Mouse (Mus musculus): ENCODE results near the gene Gen1. TPM values are rescaled to one million over a fixed set of nuclear protein-coding genes. Genes with fewer than 3 reads are reported as not detected.

The Gen1 gene
- polyA plus RNA-seq, 1 experiment from 2014 or later = 1.1 TPM

GRCm38 (mm10) chr12:11202476-11202875 is 63.1 kb downstream of the Gen1 start:
- H3K4me3 ChIP-seq (ENCODE audit: low read depth, low read length) = no peak overlapping the region
- no peaks in the 10 kb centered on the region for H3K27me3 ChIP-seq (ENCODE audit: control insufficient read depth, insufficient read depth, low read length)
- no peaks in the 10 kb centered on the region for H3K9me3 ChIP-seq (ENCODE audit: control insufficient read depth, low read length)
- H3K27ac ChIP-seq (ENCODE audit: low read depth, low read length) = no peak overlapping the region
- ATAC-seq (ENCODE audit: low read depth) = no peak
- H3K9ac ChIP-seq (replicated peaks; ENCODE audit: low read depth, low read length) = no peak overlapping the region
- no peak overlapping the region for H3K4me2 ChIP-seq (ENCODE audit: low read depth, low read length)
- no peaks in the 10 kb centered on the region for H3K4me1 ChIP-seq (ENCODE audit: control insufficient read depth, insufficient read depth, low read length)
- no peaks in the 10 kb centered on the region for H3K36me3 ChIP-seq (ENCODE audit: control insufficient read depth, insufficient read depth, low read length)
- WGBS = 96% methylated on average over 8 of the region's 8 CpGs

- Histone ChIP-seq H3K4me2 (ENCODE audit: low read depth, low read length) (no peak overlapping the region), H3K9me3 (ENCODE audit: control insufficient read depth, low read length) (no peaks in the 10 kb centered on the region), H3K27me3 (ENCODE audit: control insufficient read depth, insufficient read depth, low read length) (no peaks in the 10 kb centered on the region), H3K4me3 (ENCODE audit: low read depth, low read length) (no peak overlapping the region), H3K27ac (ENCODE audit: low read depth, low read length) (no peak overlapping the region), H3K4me1 (ENCODE audit: control insufficient read depth, insufficient read depth, low read length) (no peaks in the 10 kb centered on the region), H3K9ac (replicated peaks; ENCODE audit: low read depth, low read length) (no peak overlapping the region), H3K36me3 (ENCODE audit: control insufficient read depth, insufficient read depth, low read length) (no peaks in the 10 kb centered on the region)
- WGBS = 94% methylated on average over 12 of the region's 12 CpGs
- no peak for ATAC-seq (ENCODE audit: low read depth)
These were observed 64.9 kb downstream of the Gen1 start for GRCm38 (mm10) chr12:11200711-11201110.

GRCm38 (mm10) chr12:11198551-11198950 is 67.0 kb downstream of the Gen1 start:
- Histone ChIP-seq H3K4me1 (ENCODE audit: control insufficient read depth, insufficient read depth, low read length) (no peaks in the 10 kb centered on the region), H3K27me3 (ENCODE audit: control insufficient read depth, insufficient read depth, low read length) (no peaks in the 10 kb centered on the region), H3K9me3 (ENCODE audit: control insufficient read depth, low read length) (no peaks in the 10 kb centered on the region), H3K9ac (replicated peaks; ENCODE audit: low read depth, low read length) (no peak overlapping the region), H3K4me2 (ENCODE audit: low read depth, low read length) (no peak overlapping the region), H3K36me3 (ENCODE audit: control insufficient read depth, insufficient read depth, low read length) (no peaks in the 10 kb centered on the region), H3K27ac (ENCODE audit: low read depth, low read length) (no peak overlapping the region), H3K4me3 (ENCODE audit: low read depth, low read length) (no peak overlapping the region)
- 46% methylated on average over 2 of the region's 2 CpGs for WGBS
- ATAC-seq (ENCODE audit: low read depth) = no peak

GRCm38 (mm10) chr12:11198026-11198425 is 67.6 kb downstream of the Gen1 start:
- no peak for ATAC-seq (ENCODE audit: low read depth)
- H3K27me3 ChIP-seq (ENCODE audit: control insufficient read depth, insufficient read depth, low read length) = no peaks in the 10 kb centered on the region
- H3K9ac ChIP-seq (replicated peaks; ENCODE audit: low read depth, low read length) = no peak overlapping the region
- H3K27ac ChIP-seq (ENCODE audit: low read depth, low read length) = no peak overlapping the region
- no peaks in the 10 kb centered on the region for H3K36me3 ChIP-seq (ENCODE audit: control insufficient read depth, insufficient read depth, low read length)
- H3K9me3 ChIP-seq (ENCODE audit: control insufficient read depth, low read length) = no peaks in the 10 kb centered on the region
- no peak overlapping the region for H3K4me2 ChIP-seq (ENCODE audit: low read depth, low read length)
- H3K4me3 ChIP-seq (ENCODE audit: low read depth, low read length) = no peak overlapping the region
- H3K4me1 ChIP-seq (ENCODE audit: control insufficient read depth, insufficient read depth, low read length) = no peaks in the 10 kb centered on the region
- whole genome bisulfite sequencing = 44% methylated on average over 4 of the region's 4 CpGs

GRCm38 (mm10) chr12:11196830-11197229 is 68.8 kb downstream of the Gen1 start:
- no peak for ATAC-seq (ENCODE audit: low read depth)
- Histone ChIP-seq H3K27ac (ENCODE audit: low read depth, low read length) (no peak overlapping the region), H3K9me3 (ENCODE audit: control insufficient read depth, low read length) (no peaks in the 10 kb centered on the region), H3K36me3 (ENCODE audit: control insufficient read depth, insufficient read depth, low read length) (no peaks in the 10 kb centered on the region), H3K9ac (replicated peaks; ENCODE audit: low read depth, low read length) (no peak overlapping the region), H3K27me3 (ENCODE audit: control insufficient read depth, insufficient read depth, low read length) (no peaks in the 10 kb centered on the region), H3K4me2 (ENCODE audit: low read depth, low read length) (no peak overlapping the region), H3K4me3 (ENCODE audit: low read depth, low read length) (no peak overlapping the region), H3K4me1 (ENCODE audit: control insufficient read depth, insufficient read depth, low read length) (no peaks in the 10 kb centered on the region)
- 53% methylated on average over 5 of the region's 5 CpGs for WGBS

- 12% methylated on average over 19 of the region's 19 CpGs for WGBS
- H3K36me3 ChIP-seq (ENCODE audit: control insufficient read depth, insufficient read depth, low read length) = no peaks in the 10 kb centered on the region
- ATAC-seq (ENCODE audit: low read depth) = peak; percentile 83
- no peaks in the 10 kb centered on the region for H3K4me1 ChIP-seq (ENCODE audit: control insufficient read depth, insufficient read depth, low read length)
- no peak overlapping the region for H3K9ac ChIP-seq (replicated peaks; ENCODE audit: low read depth, low read length)
- no peak overlapping the region for H3K27ac ChIP-seq (ENCODE audit: low read depth, low read length)
- H3K27me3 ChIP-seq (ENCODE audit: control insufficient read depth, insufficient read depth, low read length) = no peaks in the 10 kb centered on the region
- no peaks in the 10 kb centered on the region for H3K9me3 ChIP-seq (ENCODE audit: control insufficient read depth, low read length)
- H3K4me2 ChIP-seq (ENCODE audit: low read depth, low read length) = peak overlapping the region; percentile 38
- no peak overlapping the region for H3K4me3 ChIP-seq (ENCODE audit: low read depth, low read length)
These were observed 69.4 kb downstream of the Gen1 start for GRCm38 (mm10) chr12:11196142-11196597.

GRCm38 (mm10) chr12:11195031-11195430 is 70.6 kb downstream of the Gen1 start:
- H3K9ac ChIP-seq (replicated peaks; ENCODE audit: low read depth, low read length) = no peak overlapping the region
- H3K36me3 ChIP-seq (ENCODE audit: control insufficient read depth, insufficient read depth, low read length) = no peaks in the 10 kb centered on the region
- no peak overlapping the region for H3K4me2 ChIP-seq (ENCODE audit: low read depth, low read length)
- H3K4me3 ChIP-seq (ENCODE audit: low read depth, low read length) = no peak overlapping the region
- H3K4me1 ChIP-seq (ENCODE audit: control insufficient read depth, insufficient read depth, low read length) = no peaks in the 10 kb centered on the region
- 83% methylated on average over 1 of the region's 1 CpGs for WGBS
- no peak overlapping the region for H3K27ac ChIP-seq (ENCODE audit: low read depth, low read length)
- no peaks in the 10 kb centered on the region for H3K9me3 ChIP-seq (ENCODE audit: control insufficient read depth, low read length)
- no peak for ATAC-seq (ENCODE audit: low read depth)
- no peaks in the 10 kb centered on the region for H3K27me3 ChIP-seq (ENCODE audit: control insufficient read depth, insufficient read depth, low read length)

Small RNA genes within 50 kb of the gene (microRNA-seq; reads per million reads assigned to microRNA genes)
- gene Mir7675 = not detected

Other genes starting within 250 kb of the Gen1 start
- gene Kcns3, start 114.7 kb downstream of the Gen1 start, polyA plus RNA-seq (2014; fragmentation: Nextera tagmentation; extraction: Ambion mirVana) = 1.4 and 2.4 TPM in 2 replicates
- gene Msgn1, start 56.8 kb downstream of the Gen1 start, polyA plus RNA-seq (2014; fragmentation: Nextera tagmentation; extraction: Ambion mirVana) = not detected in 2 replicates
- 91.7 and 96.9 TPM in 2 replicates for gene Smc6, start 85 bp upstream of the Gen1 start, polyA plus RNA-seq (2014; fragmentation: Nextera tagmentation; extraction: Ambion mirVana)
- 109 and 197 TPM in 2 replicates for gene Vsnl1, start 170.8 kb upstream of the Gen1 start, polyA plus RNA-seq (2014; fragmentation: Nextera tagmentation; extraction: Ambion mirVana)
- gene Rad51ap2, start 190.3 kb upstream of the Gen1 start, polyA plus RNA-seq (2014; fragmentation: Nextera tagmentation; extraction: Ambion mirVana) = 0.48 and 0.67 TPM in 2 replicates